In genomic region chr12:112503003-112503771, GRCm38 (mm10) we compare ENCODE assay signal across 23 mouse cellular contexts. TPM values are rescaled to one million over a fixed set of nuclear protein-coding genes. Genes with fewer than 3 reads are reported as not detected.
DNase-seq lines count a peak whose midpoint lies in the region; ATAC-seq lines count a peak whose summit lies in the region.
"Had no signal": no experiment of that assay in that cellular context is flagged by ENCODE, and none has a peak within 500 bp of the region (broad histone marks: within the 10 kb centered on the region; RNA-seq: fewer than 3 reads in every experiment).

No protein-coding gene starts in this region.

- H3K4me1 ChIP-seq in heart, embryonic 11.5 days (ENCODE audit: control insufficient read depth, insufficient read depth, low read length): peaks cover 24% of the 10 kb centered on the region
- H3K4me1 ChIP-seq in hindbrain, embryonic 11.5 days (replicated peaks; ENCODE audit: control insufficient read depth, insufficient read depth, low read length): 0 out of 2 replicates have a peak, but pooled peaks cover 7% of the 10 kb centered on the region
- H3K4me1 ChIP-seq: limb, embryonic 13.5 days had no signal

- no peaks in the 10 kb centered on the region for H3K36me3 ChIP-seq in heart, embryonic 11.5 days (ENCODE audit: control insufficient read depth, insufficient read depth, low read length)
- no peaks in the 10 kb centered on the region for H3K36me3 ChIP-seq in hindbrain, embryonic 11.5 days (ENCODE audit: control insufficient read depth, insufficient read depth, low read length)
- H3K36me3 ChIP-seq: hindbrain, embryonic 12.5 days; limb, embryonic 13.5 days had no signal

- peak overlapping the region; percentile 48 for H3K4me2 ChIP-seq in heart, embryonic 11.5 days
- H3K4me2 ChIP-seq in hindbrain, embryonic 11.5 days (replicated peaks; ENCODE audit: low read depth, low read length): no peak overlapping the region
- H3K4me2 ChIP-seq: forebrain, embryonic 13.5 days; hindbrain, embryonic 12.5 days; limb, embryonic 13.5 days; lung, embryonic 14.5 days; midbrain, embryonic 13.5 days; neural tube, embryonic 15.5 days had no signal

- intact Hi-C loops in gastrocnemius, postnatal 14 days (cut with DNase I; ENCODE audit: low total_unique reads): loop anchor here (5.0 kb wide), 1 partner anchor 39 kb away; no protein-coding TSS in a partner anchor

- peaks cover 20% of the 10 kb centered on the region for H3K27me3 ChIP-seq in heart, embryonic 11.5 days (ENCODE audit: control insufficient read depth, insufficient read depth, low read length)
- no peaks in the 10 kb centered on the region for H3K27me3 ChIP-seq in hindbrain, embryonic 11.5 days (ENCODE audit: control insufficient read depth, insufficient read depth, low read length)
- H3K27me3 ChIP-seq: forebrain, embryonic 13.5 days had no signal

- WGBS in heart, embryonic 11.5 days (ENCODE audit: insufficient replicate concordance): 6% methylated on average over 19 of the region's 19 CpGs
- 37% methylated on average over 19 of the region's 19 CpGs for WGBS in hindbrain, embryonic 11.5 days

- no peaks in the 10 kb centered on the region for H3K9me3 ChIP-seq in heart, embryonic 11.5 days (replicated peaks; ENCODE audit: control insufficient read depth, low read length)
- H3K9me3 ChIP-seq in hindbrain, embryonic 11.5 days (ENCODE audit: control insufficient read depth, low read length): no peaks in the 10 kb centered on the region
- H3K9me3 ChIP-seq: forebrain, embryonic 13.5 days; hindbrain, embryonic 12.5 days; limb, embryonic 13.5 days; midbrain, embryonic 13.5 days; neural tube, embryonic 15.5 days had no signal

- no peak overlapping the region for H3K4me3 ChIP-seq in heart, embryonic 11.5 days (ENCODE audit: low read depth, low read length)
- no peak overlapping the region for H3K4me3 ChIP-seq in hindbrain, embryonic 11.5 days (ENCODE audit: low read depth, low read length)
- H3K4me3 ChIP-seq: forebrain, embryonic 13.5 days; hindbrain, embryonic 12.5 days; limb, embryonic 13.5 days; midbrain, embryonic 13.5 days; myocyte; neural tube, embryonic 15.5 days had no signal

- 0 out of 2 replicates have a peak, but pooled peaks have one; percentile 32 for ATAC-seq in heart, embryonic 11.5 days (replicated peaks; ENCODE audit: insufficient number of reproducible peaks, low FRiP score, low TSS enrichment)
- no peak for ATAC-seq in hindbrain, embryonic 11.5 days (ENCODE audit: low FRiP score)
- ATAC-seq: forebrain, embryonic 13.5 days; intestine, postnatal 0 days; midbrain, embryonic 13.5 days had no signal

- H3K9ac ChIP-seq in heart, embryonic 11.5 days (ENCODE audit: low read depth, low read length): no peak overlapping the region
- H3K9ac ChIP-seq in hindbrain, embryonic 11.5 days (ENCODE audit: low read depth, low read length): no peak overlapping the region
- H3K9ac ChIP-seq: forebrain, embryonic 13.5 days; hindbrain, embryonic 12.5 days; limb, embryonic 13.5 days; lung, embryonic 14.5 days; midbrain, embryonic 13.5 days; neural tube, embryonic 15.5 days had no signal

- no peak for DNase-seq in heart, adult 11 months
- peak; percentile 23 to 45 for DNase-seq in kidney, postnatal 4 days
- no peak for DNase-seq in kidney, postnatal 36 days
- peak; percentile 83 for DNase-seq in ZHBTc4 (ENCODE audit: low read depth, low spot score)
- DNase-seq in testis, postnatal 10 days (ENCODE audit: low spot score): peak; percentile 66
- DNase-seq in gastrocnemius, postnatal 14 days: no peak
- DNase-seq in hindbrain, embryonic 11.5 days (ENCODE audit: low spot score): no peak
- DNase-seq: adrenal gland, postnatal 10 days; cerebellum, adult 18-20 months; cerebellum, postnatal 36 days; lung, embryonic 14.5 days; right cerebral cortex, postnatal 4 days; thymus, adult 18-20 months had no signal

- no peak overlapping the region; the same call in 1 of the 2 replicates for H3K27ac ChIP-seq in heart, embryonic 11.5 days (ENCODE audit: low read depth, low read length)
- H3K27ac ChIP-seq in hindbrain, embryonic 11.5 days (ENCODE audit: low read depth, low read length): no peak overlapping the region
- H3K27ac ChIP-seq: forebrain, embryonic 13.5 days; hindbrain, embryonic 12.5 days; kidney, postnatal 0 days; limb, embryonic 13.5 days; macrophage; midbrain, embryonic 13.5 days; neural tube, embryonic 15.5 days had no signal

RNA-seq across cellular contexts. Expression of gene Tmem179, which starts 13.4 kb away (rescaled TPM):
- 0.69 and 0.73 TPM in 2 replicates for polyA plus RNA-seq in heart, embryonic 11.5 days (2014; fragmentation: Nextera tagmentation; extraction: Ambion mirVana)
- total RNA-seq in gastrocnemius, postnatal 14 days (2021): not detected
- 6.0 and 7.0 TPM in 2 replicates for polyA plus RNA-seq in hindbrain, embryonic 11.5 days (2014; fragmentation: Nextera tagmentation; extraction: Ambion mirVana)
- polyA plus RNA-seq: macrophage had no signal

RNA-seq across cellular contexts. Expression of gene A530016L24Rik, which starts 13.9 kb away (rescaled TPM):
- polyA plus RNA-seq in heart, embryonic 11.5 days (2014; fragmentation: Nextera tagmentation; extraction: Ambion mirVana): 8.7 and 8.9 TPM in 2 replicates
- total RNA-seq in gastrocnemius, postnatal 14 days (2021): under 1 TPM; 0.82 to 0.96 TPM
- polyA plus RNA-seq in hindbrain, embryonic 11.5 days (2014; fragmentation: Nextera tagmentation; extraction: Ambion mirVana): not detected in 2 replicates
- polyA plus RNA-seq: forebrain, embryonic 13.5 days; lung, embryonic 14.5 days; macrophage had no signal

Comparison
In these comparisons a context has a peak if more than half of its experiments do, and no peak if none do; other contexts are left out.
1. DNase-seq: peak in kidney, postnatal 4 days (2 of 2), ZHBTc4 (single experiment) and testis, postnatal 10 days (single experiment); none in heart, adult 11 months (single experiment), kidney, postnatal 36 days (0 of 2), gastrocnemius, postnatal 14 days (single experiment) and hindbrain, embryonic 11.5 days (single experiment).